Mouse (Mus musculus) mammary gland, adult 2 months (tissue): Measurements from ENCODE around the gene 4933416C03Rik. TPM values are rescaled to one million over a fixed set of nuclear protein-coding genes. Genes with fewer than 3 reads are reported as not detected.

Experiments used
- polyA plus RNA-seq: library from polyadenylated mRNA; depleted of rRNA; stranded (reverse); fragments of >200 nt; gene quantifications from 2 replicates; pipeline ENCODE4 v1.2.3, GENCODE M21; 2012; ENCODE audit warnings: low replicate concordance; rRNA removed

The 4933416C03Rik gene
- not detected in 2 replicates for polyA plus RNA-seq

DNA sequence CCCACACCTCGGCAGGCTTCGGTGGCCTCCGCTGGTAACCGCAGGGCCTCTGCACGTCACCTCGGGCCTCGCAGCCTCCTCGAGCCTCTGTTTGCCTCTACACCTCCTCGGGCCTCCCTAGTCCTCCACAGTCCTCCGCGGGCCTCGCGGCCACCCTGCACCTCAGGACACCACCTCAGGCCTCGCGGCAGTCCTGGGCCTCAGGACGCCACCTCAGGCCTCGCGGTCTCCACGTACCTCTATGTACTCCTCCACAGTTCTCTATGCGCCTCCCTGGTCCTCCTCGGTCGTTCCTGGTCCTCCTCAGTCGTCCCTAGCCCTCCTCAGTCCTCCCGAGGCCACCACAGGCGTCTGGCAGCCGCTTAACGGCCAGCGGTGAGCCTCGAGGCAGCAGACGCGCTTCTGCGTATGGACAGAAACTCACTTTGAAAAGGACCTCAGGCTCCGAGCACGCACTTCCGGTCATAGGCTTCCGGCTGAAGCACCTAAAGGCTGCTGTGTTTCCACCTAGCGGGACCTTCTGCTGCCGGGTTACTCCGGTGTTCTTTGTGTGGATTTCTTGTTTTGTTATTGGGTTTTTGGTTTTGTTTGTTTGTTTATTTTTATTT is at the start of gene 4933416C03Rik:
TSS of gene 4933416C03Rik (minus strand) at position 51 of the 608 bp plus-strand sequence.

Other genes with a start within 250 kb of the 4933416C03Rik start
- 0.27 and 0.34 TPM in 2 replicates for gene Ptprr, start 95.7 kb downstream of the 4933416C03Rik start, polyA plus RNA-seq
- 7.6 and 12.8 TPM in 2 replicates for gene Ptprb, start 161.6 kb upstream of the 4933416C03Rik start, polyA plus RNA-seq